Mouse (Mus musculus): ENCODE results near the gene Myof. TPM values are rescaled to one million over a fixed set of nuclear protein-coding genes. Genes with fewer than 3 reads are reported as not detected.

The Myof gene
- polyA plus RNA-seq, 1 experiment, result 1.7 TPM

- no peaks in the 10 kb centered on the region for H3K4me1 ChIP-seq (ENCODE audit: control insufficient read depth, insufficient read depth, low read length)
- H3K27ac ChIP-seq (ENCODE audit: control insufficient read depth, insufficient read depth, low read depth, low read length), result no peak overlapping the region
- TF ChIP-seq CTCF (IDR thresholded peaks at IDR 0.05; ENCODE audit: control insufficient read depth, insufficient read depth, insufficient replicate concordance, low read depth, low read length), result no peak
- no peak for TF ChIP-seq POLR2A (IDR thresholded peaks at IDR 0.05; ENCODE audit: control insufficient read depth, low read depth, low read length)
- H3K27me3 ChIP-seq (ENCODE audit: control insufficient read depth, insufficient read depth, low read length), result no peaks in the 10 kb centered on the region
- no peaks in the 10 kb centered on the region for H3K36me3 ChIP-seq (ENCODE audit: control insufficient read depth, insufficient read depth, low read length)
- no peak overlapping the region for H3K4me3 ChIP-seq (ENCODE audit: control insufficient read depth, low read depth, low read length)
Measured at GRCm38 (mm10) chr19:37858406-37859081, 184.8 kb downstream of the Myof start.

- TF ChIP-seq CTCF (IDR thresholded peaks at IDR 0.05; ENCODE audit: control insufficient read depth, insufficient read depth, insufficient replicate concordance, low read depth, low read length), result no peak
- Histone ChIP-seq H3K27me3 (ENCODE audit: control insufficient read depth, insufficient read depth, low read length) (no peaks in the 10 kb centered on the region), H3K36me3 (ENCODE audit: control insufficient read depth, insufficient read depth, low read length) (no peaks in the 10 kb centered on the region), H3K4me3 (ENCODE audit: control insufficient read depth, low read depth, low read length) (no peak overlapping the region), H3K4me1 (ENCODE audit: control insufficient read depth, insufficient read depth, low read length) (peaks cover 2% of the 10 kb centered on the region; the same call in 1 of the 2 replicates), H3K27ac (ENCODE audit: control insufficient read depth, insufficient read depth, low read depth, low read length) (no peak overlapping the region)
Measured at GRCm38 (mm10) chr19:37852056-37852455, 191.3 kb downstream of the Myof start.

DNA sequence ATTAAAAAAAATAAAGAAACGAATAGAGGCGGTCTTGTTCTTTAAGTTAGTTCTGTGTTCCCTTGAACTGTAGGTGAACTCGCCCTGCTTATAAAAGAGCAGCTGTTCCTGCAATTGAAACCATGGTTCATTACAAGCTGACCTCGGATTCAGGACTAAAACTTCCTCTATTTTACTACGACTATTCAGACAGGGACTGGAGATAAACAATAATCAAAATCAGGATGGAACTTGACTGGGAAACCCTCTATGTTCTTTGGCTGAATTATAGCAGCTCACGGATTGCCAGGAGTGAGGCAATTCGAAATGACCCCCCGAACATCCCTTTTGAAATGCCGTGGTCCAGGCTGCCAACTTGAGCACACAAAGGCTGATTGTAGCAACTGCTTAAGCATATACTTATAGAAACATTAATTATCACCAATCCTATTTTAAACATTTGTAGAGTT, 191.8 kb downstream of the Myof start:
- Histone ChIP-seq H3K27ac (ENCODE audit: control insufficient read depth, insufficient read depth, low read depth, low read length) (no peak overlapping the region), H3K36me3 (ENCODE audit: control insufficient read depth, insufficient read depth, low read length) (no peaks in the 10 kb centered on the region)

More for the DNA sequence above, 191.8 kb downstream of the Myof start:
- Histone ChIP-seq H3K4me3 (ENCODE audit: control insufficient read depth, low read depth, low read length) (no peak overlapping the region), H3K4me1 (ENCODE audit: control insufficient read depth, insufficient read depth, low read length) (peaks cover 2% of the 10 kb centered on the region; the same call in 1 of the 2 replicates), H3K27me3 (ENCODE audit: control insufficient read depth, insufficient read depth, low read length) (no peaks in the 10 kb centered on the region)
- TF ChIP-seq CTCF (IDR thresholded peaks at IDR 0.05; ENCODE audit: control insufficient read depth, insufficient read depth, insufficient replicate concordance, low read depth, low read length) (no peak), POLR2A (IDR thresholded peaks at IDR 0.05; ENCODE audit: control insufficient read depth, low read depth, low read length) (no peak)

Other genes starting within 250 kb of the Myof start
- 9.6 and 11.6 TPM in 2 replicates for gene Cep55, start 11.4 kb upstream of the Myof start, polyA plus RNA-seq (2012; rRNA removed)
- gene Ffar4, start 53.5 kb upstream of the Myof start, polyA plus RNA-seq (2012; rRNA removed), result 1.6 and 2.2 TPM in 2 replicates
- gene Rbp4, start 81.7 kb upstream of the Myof start, polyA plus RNA-seq (2012; rRNA removed), result 10.4 and 13.4 TPM in 2 replicates
- 0.05 and 0.12 TPM in 2 replicates for gene Pde6c, start 89.2 kb upstream of the Myof start, polyA plus RNA-seq (2012; rRNA removed)
- gene Fra10ac1, start 180.6 kb upstream of the Myof start, polyA plus RNA-seq (2012; rRNA removed), result 6.0 and 7.1 TPM in 2 replicates
- 0.08 and 0.10 TPM in 2 replicates for gene Lgi1, start 221.0 kb upstream of the Myof start, polyA plus RNA-seq (2012; rRNA removed)